Mouse (Mus musculus) stomach, postnatal 0 days (tissue): ENCODE results near the gene Gm20521.

Experiments used
- CTCF ChIP-seq: IDR thresholded peaks from 2 replicates; pipeline ENCODE4 v1.5.1; 2016; ENCODE audit warnings: antibody characterized with exemption, low read depth, mild to moderate bottlenecking, moderate library complexity
- EP300 ChIP-seq: optimal IDR thresholded peaks from 2 replicates; pipeline ENCODE3; 2016; ENCODE audit warnings: antibody characterized with exemption

GRCm38 (mm10) chr14:54857891-54858290 is 25.4 kb upstream of the Gm20521 start:
- TF ChIP-seq CTCF (no peak), EP300 (no peak)
